Mouse (Mus musculus) liver, embryonic 16.5 days (tissue): ENCODE measurements around the gene Sycp2l. TPM values are rescaled to one million over a fixed set of nuclear protein-coding genes. Genes with fewer than 3 reads are reported as not detected.
A peak's percentile ranks its signal among the peaks of the same experiment; 100 is the strongest.

Experiments
- ATAC-seq: fragments of 200-750 bp; cut with Nextera tagmentation; 2 replicates; pipeline ENCODE4 v1.8.0; 2017; ENCODE audit warnings: low read depth, mild to moderate bottlenecking, moderate number of reproducible peaks, moderate library complexity
- H3K27ac ChIP-seq: fragments of 300-500 bp; sonication (generic); 2 replicates; pipeline ENCODE4 v1.5.1; 2014; ENCODE audit warnings: mild to moderate bottlenecking, low read length
- H3K27me3 ChIP-seq: fragments of 300-500 bp; sonication (generic); 2 replicates; pipeline ENCODE4 v1.6.1; 2014; ENCODE audit warnings: low read depth, low read length, mixed read lengths; ENCODE audit not compliant: control insufficient read depth, insufficient read depth
- H3K36me3 ChIP-seq: fragments of 300-500 bp; sonication (generic); 2 replicates; pipeline ENCODE4 v1.6.1; 2014; ENCODE audit warnings: mild to moderate bottlenecking; ENCODE audit not compliant: control insufficient read depth, insufficient read depth
- H3K4me1 ChIP-seq: fragments of 300-500 bp; sonication (generic); 2 replicates; pipeline ENCODE4 v1.6.1; 2014; ENCODE audit warnings: low read depth, low read length, mixed read lengths; ENCODE audit not compliant: control insufficient read depth
- H3K4me2 ChIP-seq: fragments of 300-500 bp; sonication (generic); 2 replicates; pipeline ENCODE4 v1.6.1; 2014; ENCODE audit warnings: low read depth, low read length, mixed read lengths
- H3K4me3 ChIP-seq: fragments of 300-500 bp; sonication (generic); 2 replicates; pipeline ENCODE4 v1.5.1; 2014; ENCODE audit warnings: low read depth, mild to moderate bottlenecking, low read length
- H3K9ac ChIP-seq: fragments of 300-500 bp; sonication (generic); 2 replicates; pipeline ENCODE4 v1.6.1; 2014; ENCODE audit warnings: low read depth, low read length
- H3K9me3 ChIP-seq: fragments of 300-500 bp; sonication (generic); replicated peaks from 2 replicates; pipeline ENCODE4 v1.6.1; 2016; ENCODE audit warnings: low read length; ENCODE audit not compliant: control insufficient read depth
- WGBS: fragments of 180-500 bp; shearing (Covaris S2); extraction: QIAGEN DNeasy Blood & Tissue Kit; methylation state at CpG from one replicate; pipeline ENCODE4 v1.1.7; 2014; ENCODE audit not compliant: insufficient replicate concordance; 5-methylcytosine and 5-hydroxymethylcytosine counted together
- polyA plus RNA-seq: library from polyadenylated mRNA; unstranded; fragments of >200 nt; fragmentation: Nextera tagmentation; extraction: Ambion mirVana; gene quantifications from 2 replicates; pipeline ENCODE4 v1.2.1, GENCODE M21; 2015

Sycp2l gene
- polyA plus RNA-seq, 1 experiment from 2014 or later = not detected

DNA sequence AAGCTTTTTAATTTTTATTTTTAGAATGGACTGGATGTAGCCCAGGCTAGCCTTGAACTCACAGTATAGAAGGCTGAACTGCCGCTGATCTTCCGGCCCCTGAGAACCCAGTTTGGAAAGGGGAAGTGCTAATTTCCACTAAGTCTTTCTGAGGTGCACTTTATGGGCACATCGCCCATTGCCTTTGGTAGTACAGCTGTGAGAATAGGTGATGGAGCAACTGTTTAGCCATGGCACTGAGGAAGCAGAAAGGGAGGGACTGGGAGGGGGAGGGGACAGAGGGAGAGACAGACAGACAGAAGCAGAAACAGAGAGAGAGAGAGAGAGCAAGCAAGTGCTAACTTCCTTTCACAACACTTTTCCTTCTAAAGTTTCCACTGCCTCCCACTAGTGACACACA, 29.6 kb upstream of the Sycp2l start:
- 47% methylated on average over 3 of the region's 3 CpGs for WGBS
- Histone ChIP-seq H3K27ac (no peak overlapping the region), H3K9me3 (no peaks in the 10 kb centered on the region), H3K4me1 (peaks cover under 1% of the 10 kb centered on the region), H3K27me3 (peaks cover 5% of the 10 kb centered on the region), H3K36me3 (no peaks in the 10 kb centered on the region), H3K4me3 (no peak overlapping the region), H3K9ac (no peak overlapping the region), H3K4me2 (no peak overlapping the region)
- no peak for ATAC-seq

DNA sequence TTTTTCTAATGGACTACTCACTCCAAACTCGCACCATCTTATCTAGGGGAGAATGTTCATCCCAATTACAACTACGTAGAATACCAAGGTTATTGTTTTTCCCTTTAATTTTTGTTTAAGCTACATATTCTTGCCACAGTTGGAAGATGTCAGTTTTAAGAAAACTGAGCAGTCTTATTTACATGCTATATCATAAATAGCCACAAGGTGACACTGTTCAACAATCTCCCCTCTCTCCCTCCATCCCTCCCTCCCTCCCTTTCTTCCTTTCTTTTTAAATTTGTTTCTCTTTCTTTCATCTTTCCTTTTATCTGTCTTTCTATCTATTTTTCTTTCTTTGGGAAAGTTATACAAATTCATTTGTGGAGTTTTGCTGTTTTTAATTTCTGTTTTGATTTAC, 29.0 kb upstream of the Sycp2l start:
- no peak for ATAC-seq
- WGBS = 16% methylated on average over 2 of the region's 2 CpGs
- Histone ChIP-seq H3K4me2 (no peak overlapping the region), H3K4me3 (no peak overlapping the region), H3K27ac (no peak overlapping the region), H3K36me3 (no peaks in the 10 kb centered on the region), H3K27me3 (0 out of 2 replicates have a peak, but pooled peaks cover 3% of the 10 kb centered on the region), H3K4me1 (no peaks in the 10 kb centered on the region), H3K9ac (no peak overlapping the region), H3K9me3 (no peaks in the 10 kb centered on the region)

DNA sequence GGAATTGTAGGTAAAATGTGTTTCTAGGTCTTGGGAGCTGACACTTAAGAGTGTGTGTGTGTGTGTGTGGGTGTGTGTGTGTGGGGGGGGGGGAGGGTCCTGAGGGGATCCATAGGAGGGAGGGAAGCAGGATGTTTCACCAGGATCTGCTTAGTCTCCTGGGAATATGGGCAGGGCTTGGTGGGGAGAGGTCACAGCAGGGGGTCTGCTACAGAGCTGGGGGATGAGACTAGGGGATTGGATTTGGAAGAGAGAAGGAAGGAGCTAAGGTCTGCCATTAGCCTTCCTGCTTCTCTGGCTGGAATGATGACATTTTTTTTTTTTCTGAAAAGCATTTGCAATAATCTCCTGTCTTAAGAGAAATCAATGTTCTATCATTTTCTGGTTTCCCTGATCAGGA, 25.4 kb upstream of the Sycp2l start:
- Histone ChIP-seq H3K27ac (no peak overlapping the region), H3K4me1 (no peaks in the 10 kb centered on the region), H3K9ac (no peak overlapping the region), H3K9me3 (no peaks in the 10 kb centered on the region), H3K27me3 (peaks cover 2% of the 10 kb centered on the region; the same call in 1 of the 2 replicates), H3K4me2 (no peak overlapping the region), H3K36me3 (no peaks in the 10 kb centered on the region), H3K4me3 (no peak overlapping the region)
- ATAC-seq = no peak

DNA sequence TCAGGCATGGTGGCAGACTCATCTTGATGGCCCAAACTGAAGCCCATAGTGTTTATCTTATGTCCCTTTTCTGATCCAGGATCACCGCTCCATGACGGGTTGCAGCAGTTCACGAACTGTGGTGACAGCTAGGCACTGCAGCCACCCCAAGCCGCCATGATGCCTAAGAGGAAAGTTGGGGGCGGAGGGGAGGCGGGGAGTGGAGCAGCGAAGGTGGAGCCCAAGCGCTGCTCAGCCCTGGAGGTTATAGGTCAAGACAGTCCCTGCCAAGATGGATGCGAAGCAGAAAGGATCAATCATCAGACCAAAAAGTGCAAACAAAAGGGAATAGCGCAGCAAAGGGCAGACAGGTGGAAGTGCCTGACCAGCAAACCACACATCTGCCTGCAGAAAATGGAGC, 22.8 kb upstream of the Sycp2l start:
- ATAC-seq = no peak
- Histone ChIP-seq H3K9ac (no peak overlapping the region), H3K9me3 (no peaks in the 10 kb centered on the region), H3K27ac (no peak overlapping the region), H3K4me1 (no peaks in the 10 kb centered on the region), H3K4me2 (no peak overlapping the region), H3K27me3 (peaks cover 2% of the 10 kb centered on the region; the same call in 1 of the 2 replicates), H3K4me3 (no peak overlapping the region), H3K36me3 (no peaks in the 10 kb centered on the region)
- 29% methylated on average over 10 of the region's 10 CpGs for WGBS

DNA sequence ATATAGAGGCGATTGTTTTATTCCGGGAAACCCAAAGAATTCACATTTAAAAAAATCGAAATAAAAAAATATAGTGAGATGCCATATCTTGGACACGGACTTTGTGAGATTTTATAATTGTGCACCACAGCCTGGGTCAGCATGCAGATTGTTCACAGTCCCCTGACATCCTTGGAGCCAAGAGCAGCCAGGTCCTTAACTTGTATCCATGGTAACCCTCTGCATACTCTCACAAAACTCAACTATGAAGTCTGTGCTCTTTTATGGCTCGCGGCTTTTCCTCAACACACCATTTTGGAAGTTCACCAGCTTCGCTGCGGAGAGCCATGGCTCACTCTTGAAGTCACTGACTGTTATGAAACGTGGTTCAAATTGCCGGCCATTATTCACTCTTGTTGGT, 19.9 kb upstream of the Sycp2l start:
- Histone ChIP-seq H3K4me2 (no peak overlapping the region), H3K27me3 (peaks cover 2% of the 10 kb centered on the region; the same call in 1 of the 2 replicates), H3K9me3 (no peaks in the 10 kb centered on the region), H3K9ac (no peak overlapping the region), H3K36me3 (no peaks in the 10 kb centered on the region), H3K4me3 (no peak overlapping the region), H3K4me1 (peaks cover 4% of the 10 kb centered on the region; the same call in 1 of the 2 replicates), H3K27ac (no peak overlapping the region)
- no peak for ATAC-seq
- 69% methylated on average over 10 of the region's 10 CpGs for WGBS

DNA sequence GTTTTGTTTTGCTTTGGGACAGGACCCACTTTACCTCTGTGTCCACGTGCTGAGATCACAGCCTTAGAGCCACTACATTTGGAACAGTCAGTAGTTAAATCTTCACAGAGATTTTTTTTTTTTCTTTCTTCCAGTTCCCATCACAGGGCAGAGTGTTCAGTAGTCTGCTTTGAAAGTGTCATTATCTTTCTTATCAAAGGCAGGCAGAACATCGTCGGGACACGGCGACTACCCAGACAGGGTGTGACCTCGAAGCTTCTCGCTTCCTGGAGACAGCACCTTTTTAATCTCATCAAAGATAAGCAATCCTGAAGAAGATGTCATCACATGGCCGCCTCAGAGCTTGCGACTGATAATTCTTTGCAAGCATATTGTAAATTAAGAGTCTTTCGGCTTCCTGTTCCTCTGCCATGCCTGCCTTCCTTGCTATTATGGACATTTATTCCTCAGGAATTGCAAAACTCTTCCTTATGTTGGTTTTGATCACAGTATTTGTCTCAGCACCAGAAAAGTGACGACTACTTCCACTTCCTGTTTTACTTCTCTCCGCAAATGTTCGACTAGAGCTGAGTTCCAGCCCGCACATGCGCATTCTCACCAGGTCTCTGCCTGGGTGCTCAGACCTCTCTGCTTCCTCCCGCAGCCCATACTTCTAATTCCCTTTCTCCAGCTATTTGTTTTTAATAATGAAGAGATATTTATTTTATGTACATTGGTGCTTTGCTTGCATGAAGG, 16.6 kb upstream of the Sycp2l start:
- no peak overlapping the region for H3K9ac ChIP-seq
- H3K4me2 ChIP-seq = peak overlapping the region; percentile 30; the same call in 1 of the 2 replicates
- H3K9me3 ChIP-seq = no peaks in the 10 kb centered on the region
- H3K36me3 ChIP-seq = no peaks in the 10 kb centered on the region
- H3K27me3 ChIP-seq = no peaks in the 10 kb centered on the region
- H3K27ac ChIP-seq = no peak overlapping the region
- no peak for ATAC-seq
- no peak overlapping the region for H3K4me3 ChIP-seq
- WGBS = 25% methylated on average over 16 of the region's 16 CpGs
- peaks cover 4% of the 10 kb centered on the region; the same call in 1 of the 2 replicates for H3K4me1 ChIP-seq

DNA sequence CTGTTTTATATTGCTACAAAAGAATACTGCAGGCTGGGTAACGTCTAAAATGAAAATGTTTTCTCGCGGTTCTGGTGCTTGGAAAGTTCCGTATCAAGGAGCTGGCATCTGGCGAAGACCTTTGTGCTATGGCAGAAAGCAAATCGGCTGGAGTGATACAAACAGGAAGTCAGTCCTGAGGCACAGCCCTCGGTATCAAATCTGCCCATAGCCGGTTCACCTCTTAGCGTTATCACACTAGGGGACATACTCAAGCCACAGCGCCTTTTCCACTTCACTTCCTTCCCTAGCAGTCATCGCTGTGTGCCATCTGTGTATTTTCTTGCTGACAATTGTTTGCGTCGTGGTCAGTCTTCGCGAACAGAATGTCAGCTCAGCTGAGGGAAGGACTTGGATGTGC, 15.8 kb upstream of the Sycp2l start:
- H3K9me3 ChIP-seq = no peaks in the 10 kb centered on the region
- no peaks in the 10 kb centered on the region for H3K27me3 ChIP-seq
- H3K27ac ChIP-seq = no peak overlapping the region
- no peak overlapping the region for H3K4me2 ChIP-seq
- WGBS = 34% methylated on average over 15 of the region's 15 CpGs
- peaks cover 4% of the 10 kb centered on the region; the same call in 1 of the 2 replicates for H3K4me1 ChIP-seq
- H3K9ac ChIP-seq = no peak overlapping the region
- no peak for ATAC-seq
- no peak overlapping the region for H3K4me3 ChIP-seq
- no peaks in the 10 kb centered on the region for H3K36me3 ChIP-seq

DNA sequence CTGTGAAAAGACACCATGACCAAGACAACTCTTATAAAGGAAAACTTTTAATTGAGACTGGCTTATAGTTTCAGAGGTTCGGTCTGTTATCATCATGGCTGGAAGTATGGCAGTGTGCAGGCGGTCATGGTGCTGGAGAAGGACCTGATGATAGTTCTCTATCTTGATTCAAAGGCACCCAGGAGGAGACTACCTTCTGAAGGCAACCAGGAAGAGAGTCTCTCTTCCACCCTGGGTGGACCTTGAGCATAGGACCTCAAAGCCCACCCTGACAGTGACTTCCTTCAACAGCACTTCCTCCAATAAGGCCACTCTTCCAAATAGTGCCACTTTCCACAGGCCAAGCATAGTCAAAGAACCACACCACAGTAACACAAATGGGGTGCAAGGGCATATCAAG, 14.1 kb upstream of the Sycp2l start:
- WGBS = 72% methylated on average over 2 of the region's 2 CpGs

DNA sequence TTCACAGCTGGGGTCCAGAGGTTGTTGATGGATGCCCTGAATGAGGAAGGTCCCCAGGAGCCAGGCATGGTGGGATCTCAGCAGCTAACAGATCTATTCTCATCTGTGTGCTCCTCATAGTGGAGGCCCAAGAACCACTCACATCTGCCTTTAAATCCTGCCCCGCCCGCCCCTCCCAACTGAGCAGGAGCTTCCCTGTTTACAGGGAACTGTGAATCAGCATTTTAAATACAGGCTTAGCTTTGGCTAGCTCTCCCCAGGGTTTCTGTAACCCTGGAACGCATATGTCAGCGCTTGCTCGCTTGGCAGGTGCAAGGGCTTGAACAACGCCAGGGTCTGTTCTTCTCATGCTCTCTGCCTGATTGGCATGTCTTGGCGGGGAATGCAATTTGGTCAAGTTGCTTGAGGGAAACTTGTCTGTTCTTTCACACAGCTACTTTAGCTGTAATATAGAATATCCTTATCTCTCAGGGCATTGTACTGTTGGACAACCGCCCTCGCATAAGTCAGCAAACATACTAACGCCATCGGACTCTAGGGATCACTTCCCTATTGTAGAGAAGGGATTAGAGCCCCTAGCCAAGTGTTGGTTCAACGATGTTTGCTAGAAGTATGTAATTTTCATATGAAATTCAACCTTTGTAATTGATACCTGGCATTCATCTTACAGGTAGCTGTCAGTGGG, 10.1 kb upstream of the Sycp2l start:
- Histone ChIP-seq H3K4me3 (no peak overlapping the region), H3K9ac (no peak overlapping the region)
- 58% methylated on average over 12 of the region's 12 CpGs for whole genome bisulfite sequencing

More for the DNA sequence above, 14.1 kb upstream of the Sycp2l start:
- no peaks in the 10 kb centered on the region for H3K27me3 ChIP-seq
- no peak overlapping the region for H3K27ac ChIP-seq
- H3K9me3 ChIP-seq = no peaks in the 10 kb centered on the region
- no peak overlapping the region for H3K9ac ChIP-seq
- peaks cover 8% of the 10 kb centered on the region; the same call in 1 of the 2 replicates for H3K4me1 ChIP-seq
- no peaks in the 10 kb centered on the region for H3K36me3 ChIP-seq
- H3K4me3 ChIP-seq = no peak overlapping the region
- ATAC-seq = no peak
- no peak overlapping the region for H3K4me2 ChIP-seq

More for the DNA sequence above, 10.1 kb upstream of the Sycp2l start:
- no peaks in the 10 kb centered on the region for H3K27me3 ChIP-seq
- peak overlapping the region; percentile 2; the same call in 1 of the 2 replicates for H3K27ac ChIP-seq
- H3K4me1 ChIP-seq = peaks cover 4% of the 10 kb centered on the region; the same call in 1 of the 2 replicates
- ATAC-seq = peak; percentile 92
- no peak overlapping the region for H3K4me2 ChIP-seq
- no peaks in the 10 kb centered on the region for H3K9me3 ChIP-seq
- H3K36me3 ChIP-seq = no peaks in the 10 kb centered on the region
